Comparison of ENCODE assay signal across 16 mouse cellular contexts in genomic region chr17:62469367-62469766, GRCm38 (mm10).
"Had no signal": no experiment of that assay in that cellular context is flagged by ENCODE, and none has a peak within 500 bp of the region (broad histone marks: within the 10 kb centered on the region; RNA-seq: fewer than 3 reads in every experiment).

No protein-coding gene starts in this region.

- DNase-seq: lung, adult 18-20 months; lung, embryonic 14.5 days; lung, postnatal 10 days; lung, postnatal 36 days; right cerebral cortex, postnatal 14 days; thymus, adult 2 months; thymus, postnatal 25 days; thymus, postnatal 4 days had no signal

- H3K27me3 ChIP-seq: megakaryocyte, embryonic 14.5 days; midbrain, embryonic 12.5 days; midbrain, embryonic 15.5 days; neural tube, embryonic 12.5 days; stomach, embryonic 15.5 days had no signal

- ATAC-seq: midbrain, embryonic 15.5 days had no signal

- H3K4me2 ChIP-seq: lung, embryonic 14.5 days; midbrain, embryonic 12.5 days; midbrain, embryonic 15.5 days; neural tube, embryonic 12.5 days; stomach, embryonic 15.5 days had no signal

- H3K9me3 ChIP-seq: midbrain, embryonic 12.5 days; midbrain, embryonic 15.5 days; neural tube, embryonic 12.5 days; stomach, embryonic 15.5 days had no signal

- H3K9ac ChIP-seq: liver, embryonic 14.5 days; lung, embryonic 14.5 days; midbrain, embryonic 12.5 days; midbrain, embryonic 15.5 days; neural tube, embryonic 12.5 days; stomach, embryonic 15.5 days had no signal

- H3K4me3 ChIP-seq: megakaryocyte, embryonic 14.5 days; midbrain, embryonic 12.5 days; midbrain, embryonic 15.5 days; neural tube, embryonic 12.5 days; stomach, embryonic 15.5 days had no signal

- H3K36me3 ChIP-seq: midbrain, embryonic 12.5 days; midbrain, embryonic 15.5 days; neural tube, embryonic 12.5 days; stomach, embryonic 15.5 days had no signal

- H3K4me1 ChIP-seq: megakaryocyte, embryonic 14.5 days; midbrain, embryonic 12.5 days; midbrain, embryonic 15.5 days; neural tube, embryonic 12.5 days; stomach, embryonic 15.5 days had no signal

- H3K27ac ChIP-seq: liver, embryonic 14.5 days; macrophage; midbrain, embryonic 12.5 days; midbrain, embryonic 15.5 days; neural tube, embryonic 12.5 days; stomach, embryonic 15.5 days; stomach, postnatal 0 days had no signal
